Mouse (Mus musculus): Measurements from ENCODE around the gene Btbd19. TPM values are rescaled to one million over a fixed set of nuclear protein-coding genes. Genes with fewer than 3 reads are reported as not detected.

Btbd19 gene
- polyA plus RNA-seq, 1 experiment from 2014 or later = 5.1 TPM

- H3K4me3 ChIP-seq (replicated peaks) = no peak overlapping the region
- peaks cover 58% of the 10 kb centered on the region for H3K36me3 ChIP-seq
- H3K27me3 ChIP-seq = no peaks in the 10 kb centered on the region
- H3K27ac ChIP-seq = peak overlapping the region; percentile 29; the same call in 1 of the 2 replicates
- H3K4me2 ChIP-seq = no peak overlapping the region
- H3K4me1 ChIP-seq (replicated peaks) = peaks cover 9% of the 10 kb centered on the region; the same call in 1 of the 2 replicates
- no peaks in the 10 kb centered on the region for H3K9me3 ChIP-seq
- no peak for ATAC-seq (ENCODE audit: insufficient number of reproducible peaks, insufficient read depth, low FRiP score, low TSS enrichment, low read depth)
- H3K9ac ChIP-seq (replicated peaks) = no peak overlapping the region
- 74% methylated on average over 6 of the region's 6 CpGs for WGBS
These were observed 24.0 kb upstream of the Btbd19 start for GRCm38 (mm10) chr4:117149291-117150211.

- Histone ChIP-seq H3K9me3 (no peaks in the 10 kb centered on the region), H3K27ac (peak overlapping the region; percentile 29), H3K4me3 (replicated peaks) (no peak overlapping the region), H3K9ac (replicated peaks) (no peak overlapping the region), H3K36me3 (peaks cover 51% of the 10 kb centered on the region), H3K27me3 (no peaks in the 10 kb centered on the region), H3K4me1 (replicated peaks) (peaks cover 3% of the 10 kb centered on the region; the same call in 1 of the 2 replicates), H3K4me2 (no peak overlapping the region)
- ATAC-seq (ENCODE audit: insufficient number of reproducible peaks, insufficient read depth, low FRiP score, low TSS enrichment, low read depth) = no peak
- 69% methylated on average over 24 of the region's 24 CpGs for WGBS
These were observed 23.3 kb upstream of the Btbd19 start for GRCm38 (mm10) chr4:117148815-117149214.

DNA sequence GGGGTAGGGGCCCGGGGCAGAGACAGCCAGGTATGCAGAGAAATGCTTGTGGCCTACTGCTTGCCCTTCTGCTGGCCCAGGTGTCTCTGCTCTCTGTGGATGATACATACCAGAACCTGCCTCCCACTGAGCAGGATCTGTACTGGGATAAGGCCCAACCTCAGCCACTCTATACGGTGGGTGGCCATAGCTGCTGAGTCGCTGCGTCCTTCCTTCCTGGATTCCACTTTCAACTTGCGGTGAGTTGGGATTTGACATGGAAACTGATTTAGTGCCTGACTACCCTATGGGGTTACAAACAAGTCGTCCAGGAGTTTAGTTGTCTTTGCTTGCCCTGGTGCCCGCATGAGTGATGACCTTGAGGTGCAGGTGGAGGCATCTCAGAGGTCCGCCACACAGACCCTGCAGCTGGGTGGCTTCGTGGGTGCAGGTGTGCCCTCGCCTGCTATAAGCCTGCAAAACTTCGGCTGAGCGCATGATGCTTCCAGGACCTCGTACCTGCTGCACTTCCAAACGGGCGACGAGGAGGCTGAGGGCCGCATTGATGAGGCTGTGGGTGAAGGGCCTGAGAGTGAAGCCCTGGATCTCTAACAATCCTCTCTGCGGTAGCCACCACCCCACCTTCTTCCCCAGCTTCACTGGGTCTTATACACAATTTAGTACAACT is 22.7 kb upstream of the Btbd19 start:
- no peak overlapping the region for H3K4me2 ChIP-seq
- no peak overlapping the region for H3K4me3 ChIP-seq (replicated peaks)
- no peaks in the 10 kb centered on the region for H3K27me3 ChIP-seq
- 84% methylated on average over 18 of the region's 18 CpGs for WGBS
- peaks cover 44% of the 10 kb centered on the region for H3K36me3 ChIP-seq
- 0 out of 2 replicates have a peak overlapping the region, but pooled peaks have one; percentile 4 for H3K9ac ChIP-seq (replicated peaks)
- no peaks in the 10 kb centered on the region; the same call in 1 of the 2 replicates for H3K4me1 ChIP-seq (replicated peaks)
- ATAC-seq (ENCODE audit: insufficient number of reproducible peaks, insufficient read depth, low FRiP score, low TSS enrichment, low read depth) = no peak
- no peaks in the 10 kb centered on the region for H3K9me3 ChIP-seq
- H3K27ac ChIP-seq = peak overlapping the region; percentile 29; the same call in 1 of the 2 replicates

- Histone ChIP-seq H3K9me3 (no peaks in the 10 kb centered on the region), H3K36me3 (peaks cover 26% of the 10 kb centered on the region), H3K4me1 (replicated peaks) (no peaks in the 10 kb centered on the region), H3K4me2 (no peak overlapping the region), H3K9ac (replicated peaks) (no peak overlapping the region), H3K27ac (no peak overlapping the region), H3K27me3 (0 out of 2 replicates have a peak, but pooled peaks cover 4% of the 10 kb centered on the region), H3K4me3 (replicated peaks) (no peak overlapping the region)
- 27% methylated on average over 15 of the region's 15 CpGs for WGBS
- ATAC-seq (ENCODE audit: insufficient number of reproducible peaks, insufficient read depth, low FRiP score, low TSS enrichment, low read depth) = no peak
These were observed 20.7 kb upstream of the Btbd19 start for GRCm38 (mm10) chr4:117146176-117146575.

- Histone ChIP-seq H3K9ac (replicated peaks) (no peak overlapping the region), H3K27ac (no peak overlapping the region), H3K4me3 (replicated peaks) (no peak overlapping the region), H3K9me3 (no peaks in the 10 kb centered on the region), H3K27me3 (0 out of 2 replicates have a peak, but pooled peaks cover 4% of the 10 kb centered on the region), H3K4me1 (replicated peaks) (no peaks in the 10 kb centered on the region), H3K36me3 (peaks cover 17% of the 10 kb centered on the region), H3K4me2 (no peak overlapping the region)
- no peak for ATAC-seq (ENCODE audit: insufficient number of reproducible peaks, insufficient read depth, low FRiP score, low TSS enrichment, low read depth)
- WGBS = 92% methylated on average over 13 of the region's 13 CpGs
These were observed 19.7 kb upstream of the Btbd19 start for GRCm38 (mm10) chr4:117145248-117145647.

DNA sequence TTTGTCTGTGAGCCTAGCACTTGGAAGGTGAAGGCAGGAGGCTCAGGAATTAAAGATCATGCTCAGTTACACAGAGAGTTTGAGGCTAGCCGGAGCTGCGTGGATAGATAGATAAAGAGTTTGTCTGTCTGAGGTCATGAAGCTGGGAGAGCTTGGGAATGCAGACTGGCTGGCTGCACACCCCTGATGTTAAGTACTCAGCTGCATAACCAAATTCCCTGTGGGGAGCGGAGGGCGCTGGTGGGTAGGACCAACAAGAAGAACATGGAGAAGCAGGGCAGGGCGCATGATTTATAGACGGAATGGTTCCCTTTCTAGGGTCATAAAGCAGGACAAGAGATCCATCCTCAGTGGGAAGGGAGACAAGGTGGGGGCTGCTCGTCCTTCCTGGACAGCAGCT is 17.5 kb upstream of the Btbd19 start:
- Histone ChIP-seq H3K36me3 (no peaks in the 10 kb centered on the region), H3K4me2 (no peak overlapping the region), H3K27me3 (0 out of 2 replicates have a peak, but pooled peaks cover 4% of the 10 kb centered on the region), H3K9ac (replicated peaks) (no peak overlapping the region), H3K9me3 (no peaks in the 10 kb centered on the region), H3K4me3 (replicated peaks) (no peak overlapping the region), H3K4me1 (replicated peaks) (no peaks in the 10 kb centered on the region), H3K27ac (no peak overlapping the region)
- no peak for ATAC-seq (ENCODE audit: insufficient number of reproducible peaks, insufficient read depth, low FRiP score, low TSS enrichment, low read depth)
- WGBS = 59% methylated on average over 7 of the region's 7 CpGs

DNA sequence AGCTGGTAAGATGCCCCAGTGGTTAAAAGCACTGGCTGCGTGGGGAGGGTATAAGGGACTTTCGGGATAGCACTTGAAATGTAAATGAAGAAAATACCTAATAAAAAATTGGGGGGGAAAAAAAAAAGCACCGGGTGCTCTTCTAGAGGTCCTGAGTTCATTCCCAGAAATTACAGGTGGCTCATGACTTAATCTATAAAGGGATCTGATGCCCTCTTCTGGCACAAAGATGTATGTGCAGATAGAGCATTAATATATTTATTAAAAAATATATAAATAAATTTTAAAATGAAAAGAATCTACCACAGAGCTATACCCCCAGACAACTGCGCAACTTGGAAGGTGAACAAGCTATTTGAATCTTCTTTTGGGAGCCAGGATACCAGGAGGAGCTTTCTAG is 15.1 kb upstream of the Btbd19 start:
- Histone ChIP-seq H3K27me3 (0 out of 2 replicates have a peak, but pooled peaks cover 11% of the 10 kb centered on the region), H3K36me3 (no peaks in the 10 kb centered on the region), H3K27ac (no peak overlapping the region), H3K4me1 (replicated peaks) (no peaks in the 10 kb centered on the region), H3K4me3 (replicated peaks) (no peak overlapping the region), H3K9ac (replicated peaks) (no peak overlapping the region), H3K9me3 (no peaks in the 10 kb centered on the region), H3K4me2 (no peak overlapping the region)
- 39% methylated on average over 4 of the region's 4 CpGs for WGBS
- ATAC-seq (ENCODE audit: insufficient number of reproducible peaks, insufficient read depth, low FRiP score, low TSS enrichment, low read depth) = no peak

DNA sequence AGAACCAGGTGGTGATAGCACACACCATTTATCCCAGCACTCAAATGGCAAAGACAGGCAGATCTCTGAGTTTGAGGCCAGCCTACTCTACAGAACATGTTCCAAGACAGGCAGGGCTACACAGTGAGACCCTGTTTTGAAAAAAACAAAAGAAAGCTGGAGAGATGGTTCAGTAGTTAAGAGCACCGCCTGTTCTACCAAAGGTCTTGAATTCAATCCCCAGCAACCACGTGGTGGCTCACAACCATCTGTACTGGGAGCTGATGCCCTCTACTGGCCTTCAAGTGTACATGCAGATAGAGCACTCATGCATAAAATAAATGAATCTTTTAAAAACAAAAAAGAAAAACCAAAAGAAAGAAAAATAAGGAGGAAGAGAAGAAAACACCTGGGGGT is 13.7 kb upstream of the Btbd19 start:
- 3% methylated on average over 2 of the region's 2 CpGs for WGBS
- Histone ChIP-seq H3K9ac (replicated peaks) (no peak overlapping the region), H3K4me1 (replicated peaks) (peaks cover 4% of the 10 kb centered on the region; the same call in 1 of the 2 replicates), H3K36me3 (no peaks in the 10 kb centered on the region), H3K4me3 (replicated peaks) (no peak overlapping the region), H3K9me3 (no peaks in the 10 kb centered on the region), H3K27ac (no peak overlapping the region), H3K27me3 (0 out of 2 replicates have a peak, but pooled peaks cover 12% of the 10 kb centered on the region), H3K4me2 (no peak overlapping the region)
- ATAC-seq (ENCODE audit: insufficient number of reproducible peaks, insufficient read depth, low FRiP score, low TSS enrichment, low read depth) = no peak

DNA sequence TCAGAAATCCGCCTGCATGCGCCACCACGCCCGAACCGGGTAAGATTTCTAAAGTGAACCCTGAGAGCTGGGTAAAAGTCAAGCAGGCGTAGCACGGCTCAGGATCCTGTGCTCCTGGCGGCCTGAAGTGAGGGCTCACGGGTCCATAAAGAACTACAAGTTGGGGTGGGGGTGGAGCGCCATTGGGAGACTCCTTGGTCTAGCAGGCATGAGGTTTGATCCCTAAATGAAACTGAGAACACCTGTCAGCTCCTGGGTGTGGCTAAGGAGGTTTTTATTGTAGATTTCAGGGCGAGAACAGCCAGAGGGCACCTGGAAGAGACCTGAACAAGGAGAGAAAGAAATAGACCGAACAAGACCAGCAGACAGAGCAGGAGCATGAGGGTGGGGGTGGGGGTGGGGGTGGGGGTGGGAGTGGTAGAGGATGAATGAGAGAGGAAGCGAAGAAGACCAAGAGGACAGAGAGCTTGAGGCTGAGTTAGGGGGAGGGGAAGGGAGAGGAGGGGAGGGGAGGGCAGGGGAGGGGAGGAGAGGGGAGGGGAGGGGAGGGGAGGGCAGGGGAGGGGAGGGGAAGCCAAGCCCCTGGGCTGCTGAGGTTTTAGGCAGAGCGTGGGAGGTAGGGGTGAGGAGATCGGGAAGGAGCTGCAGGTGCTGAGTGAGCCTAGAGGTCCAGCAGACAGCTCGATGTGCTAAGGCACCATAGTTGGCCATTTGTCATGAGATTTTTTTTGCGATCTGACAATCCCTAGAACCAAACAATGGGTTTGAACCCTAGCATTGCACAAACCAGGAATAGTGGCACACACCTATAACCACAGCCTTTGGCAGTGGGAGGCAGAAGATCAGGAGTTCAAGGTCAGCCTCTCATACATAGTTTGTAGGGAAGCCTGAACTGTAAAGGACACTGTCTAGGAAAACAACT is 13.0 kb upstream of the Btbd19 start:
- no peak overlapping the region for H3K27ac ChIP-seq
- ATAC-seq (ENCODE audit: insufficient number of reproducible peaks, insufficient read depth, low FRiP score, low TSS enrichment, low read depth) = no peak
- no peak overlapping the region for H3K4me3 ChIP-seq (replicated peaks)
- H3K27me3 ChIP-seq = peaks cover 14% of the 10 kb centered on the region; the same call in 1 of the 2 replicates
- H3K36me3 ChIP-seq = no peaks in the 10 kb centered on the region
- peaks cover 7% of the 10 kb centered on the region; the same call in 1 of the 2 replicates for H3K4me1 ChIP-seq (replicated peaks)
- WGBS = 68% methylated on average over 16 of the region's 17 CpGs
- H3K9ac ChIP-seq (replicated peaks) = no peak overlapping the region
- H3K4me2 ChIP-seq = no peak overlapping the region
- no peaks in the 10 kb centered on the region for H3K9me3 ChIP-seq

DNA sequence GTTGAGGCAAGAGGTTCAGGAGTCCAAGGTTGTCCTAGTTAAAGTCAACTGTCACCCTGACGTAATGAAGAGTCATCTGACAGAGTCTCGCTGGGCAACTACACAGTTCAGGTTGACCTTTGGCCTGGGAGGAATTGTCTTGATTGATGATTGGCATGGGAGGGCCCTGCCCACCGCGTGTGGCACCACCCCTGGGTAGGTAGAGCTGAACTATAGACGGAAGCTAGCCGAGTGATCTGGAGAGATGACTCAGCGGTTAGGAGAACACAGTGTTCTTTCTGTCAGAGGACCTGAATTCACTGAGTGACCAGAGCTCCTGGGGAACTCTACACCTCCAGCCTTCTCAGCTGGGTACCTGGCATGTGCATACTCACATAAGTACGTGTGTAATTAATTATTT is 10.5 kb upstream of the Btbd19 start:
- WGBS = 31% methylated on average over 8 of the region's 8 CpGs

More for the DNA sequence above, 10.5 kb upstream of the Btbd19 start:
- Histone ChIP-seq H3K9ac (replicated peaks) (no peak overlapping the region), H3K27ac (no peak overlapping the region), H3K4me3 (replicated peaks) (no peak overlapping the region), H3K27me3 (peaks cover 35% of the 10 kb centered on the region), H3K4me1 (replicated peaks) (peaks cover 19% of the 10 kb centered on the region), H3K36me3 (no peaks in the 10 kb centered on the region), H3K4me2 (no peak overlapping the region), H3K9me3 (no peaks in the 10 kb centered on the region)
- ATAC-seq (ENCODE audit: insufficient number of reproducible peaks, insufficient read depth, low FRiP score, low TSS enrichment, low read depth) = no peak

Data from limb, embryonic 12.5 days (tissue).